Mouse (Mus musculus): ENCODE data around the gene Glo1. TPM values are rescaled to one million over a fixed set of nuclear protein-coding genes. Genes with fewer than 3 reads are reported as not detected.

Gene Glo1
- polyA plus RNA-seq, 1 experiment: 42.2 TPM

GRCm38 (mm10) chr17:30539098-30539497 lies 87.6 kb downstream of the Glo1 start:
- TF ChIP-seq GATA1 (IDR thresholded peaks at IDR 0.05; ENCODE audit: low read length): no peak

DNA sequence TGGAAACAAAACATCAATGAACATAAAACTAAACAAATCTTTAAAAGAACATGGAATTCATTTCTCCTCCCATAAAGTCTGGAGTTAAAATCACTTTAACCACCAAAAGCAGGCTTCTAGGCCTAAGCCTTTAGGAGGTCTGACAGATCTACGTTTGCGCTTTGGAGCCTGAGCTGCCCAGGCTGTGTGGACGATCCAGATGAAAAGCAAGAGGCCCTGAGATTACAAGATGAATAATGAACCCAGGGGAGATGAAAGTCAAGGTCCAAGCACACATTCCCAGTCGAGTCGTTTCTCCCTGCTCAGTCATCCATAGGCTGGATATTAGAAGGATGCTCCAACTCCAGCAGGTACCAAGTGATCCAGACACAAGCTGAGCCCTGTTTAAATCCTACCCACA lies 90.0 kb downstream of the Glo1 start:
- TF ChIP-seq GATA1 (IDR thresholded peaks at IDR 0.05; ENCODE audit: low read length): no peak

Other genes with a start within 250 kb of the Glo1 start
- 60.1 and 84.3 TPM in 2 replicates for gene Btbd9, start 50.4 kb downstream of the Glo1 start, polyA plus RNA-seq (2012)
- gene Dnah8, start 2.5 kb downstream of the Glo1 start, polyA plus RNA-seq (2012): 1.1 and 1.6 TPM in 2 replicates